Mouse (Mus musculus): ENCODE measurements around the gene Hepacam.

Gene Hepacam

DNA sequence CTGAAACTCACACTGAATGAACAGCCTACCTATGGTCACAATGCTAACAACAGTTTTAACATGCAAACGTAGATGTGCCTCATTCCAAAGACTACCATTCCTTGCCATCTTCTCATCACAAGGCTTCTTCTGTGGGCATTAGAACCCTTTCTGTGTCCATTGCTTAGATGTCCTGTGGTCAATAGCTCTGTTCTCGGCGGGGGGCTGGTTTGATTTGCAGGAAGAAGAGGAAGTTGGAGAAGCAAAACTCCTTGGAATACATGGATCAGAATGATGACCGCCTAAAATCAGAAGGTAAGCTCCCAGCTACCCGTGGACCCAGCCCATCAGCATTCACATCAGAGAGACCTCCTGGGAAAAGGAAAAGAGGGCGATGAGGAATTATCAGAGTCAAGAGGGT, 16.0 kb downstream of the Hepacam start:
- no peak for DNase-seq (ENCODE audit: extremely low read depth, insufficient read length, low spot score)

DNA sequence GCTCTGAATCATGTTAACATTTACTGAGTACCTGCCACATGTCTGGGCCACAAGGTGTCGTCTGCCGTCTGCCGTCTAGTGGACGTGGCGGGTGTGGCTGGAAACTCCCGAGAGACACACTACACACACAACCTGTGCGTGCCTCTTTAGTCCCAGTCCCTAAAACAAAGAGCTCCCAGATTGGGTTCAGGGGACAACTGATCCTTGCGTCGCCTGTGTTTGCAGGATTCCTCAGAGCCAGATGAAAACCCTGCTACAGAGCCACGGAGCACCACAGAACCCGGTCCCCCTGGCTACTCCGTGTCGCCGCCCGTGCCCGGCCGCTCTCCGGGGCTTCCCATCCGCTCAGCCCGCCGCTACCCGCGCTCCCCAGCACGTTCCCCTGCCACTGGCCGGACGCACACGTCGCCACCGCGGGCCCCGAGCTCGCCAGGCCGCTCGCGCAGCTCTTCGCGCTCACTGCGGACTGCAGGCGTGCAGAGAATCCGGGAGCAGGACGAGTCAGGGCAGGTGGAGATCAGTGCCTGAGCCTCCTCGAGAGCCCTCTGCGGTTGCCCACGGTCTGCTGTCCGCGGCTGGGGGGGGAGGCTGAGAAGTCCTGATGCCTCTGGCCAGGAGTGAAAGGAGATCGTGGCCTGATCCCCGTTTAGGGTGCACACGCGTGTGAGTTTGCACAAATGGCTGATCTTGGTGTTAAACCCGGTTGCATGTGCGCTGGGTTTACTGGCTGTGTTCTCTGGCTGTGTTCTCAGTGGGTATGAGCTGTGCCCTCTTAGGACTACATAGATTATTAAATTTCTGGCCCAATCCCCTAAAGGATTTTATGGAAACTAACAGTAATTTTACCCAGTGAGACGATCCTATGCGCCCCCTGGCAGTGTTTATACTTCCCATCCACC, 17.4 kb downstream of the Hepacam start:
- DNase-seq (ENCODE audit: extremely low read depth, insufficient read length, low spot score): no peak

DNA sequence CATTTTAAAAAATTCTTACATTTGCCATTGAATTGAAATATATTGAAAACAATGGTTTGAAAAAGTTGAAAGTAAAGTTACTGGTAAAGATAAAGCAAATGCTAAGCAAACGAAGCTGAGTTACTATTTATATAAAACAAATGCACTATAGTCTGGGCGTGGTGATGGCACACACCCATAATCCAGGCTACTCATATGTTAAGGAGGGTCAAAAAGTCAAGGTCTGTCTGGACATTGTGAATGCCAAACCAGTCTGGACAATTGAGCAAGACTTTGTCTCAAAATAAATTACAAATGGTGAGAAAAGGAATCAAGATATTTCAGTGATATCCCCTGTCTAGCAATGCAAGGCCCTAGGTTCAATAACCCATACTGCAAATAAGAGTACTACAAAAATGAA, 23.7 kb downstream of the Hepacam start:
- DNase-seq (ENCODE audit: extremely low read depth, insufficient read length, low spot score): no peak

DNA sequence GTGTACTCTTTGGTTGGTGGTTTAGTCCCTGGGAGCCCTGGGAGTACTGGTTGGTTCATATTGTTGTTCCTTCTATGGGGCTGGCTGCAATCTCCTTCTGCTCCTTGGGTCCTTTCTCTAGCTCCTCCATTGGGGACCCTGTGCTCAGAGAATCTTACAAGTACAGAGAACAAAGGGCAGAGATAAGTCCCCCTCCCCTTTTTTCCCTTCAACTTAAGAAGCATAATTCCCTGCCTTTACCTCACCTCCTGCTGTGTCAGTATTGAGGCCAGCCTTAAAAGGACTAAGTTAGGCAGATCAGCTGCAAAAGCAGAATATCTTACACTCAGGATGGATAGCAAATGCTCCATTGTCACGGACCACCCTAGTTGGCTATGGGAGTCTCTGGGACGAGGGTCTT, 24.9 kb downstream of the Hepacam start:
- DNase-seq (ENCODE audit: extremely low read depth, insufficient read length, low spot score): no peak

GRCm38 (mm10) chr9:37393482-37394131, 26.5 kb downstream of the Hepacam start:
- no peak for DNase-seq (ENCODE audit: extremely low read depth, insufficient read length, low spot score)

DNA sequence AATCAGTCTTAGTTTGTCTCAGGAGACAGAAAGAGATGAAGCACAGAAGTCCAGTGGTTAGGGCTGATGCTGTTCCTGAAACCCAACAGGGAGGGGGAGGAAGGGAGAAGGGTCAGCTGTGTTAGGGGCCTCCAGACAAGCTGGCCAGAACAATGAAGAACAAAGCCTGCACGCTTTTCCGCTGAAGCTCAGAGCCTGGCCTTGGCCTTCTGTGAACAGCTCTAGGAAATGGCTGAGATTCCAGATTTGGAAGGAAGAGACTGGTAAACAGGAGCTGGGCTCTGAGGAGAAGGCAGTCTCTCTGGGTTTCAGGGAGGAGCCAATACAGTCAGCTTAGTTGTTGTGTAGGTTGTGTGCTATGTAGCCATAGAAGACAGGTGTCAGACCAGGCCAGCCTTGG, 33.4 kb downstream of the Hepacam start:
- DNase-seq (ENCODE audit: extremely low read depth, insufficient read length, low spot score): no peak

DNA sequence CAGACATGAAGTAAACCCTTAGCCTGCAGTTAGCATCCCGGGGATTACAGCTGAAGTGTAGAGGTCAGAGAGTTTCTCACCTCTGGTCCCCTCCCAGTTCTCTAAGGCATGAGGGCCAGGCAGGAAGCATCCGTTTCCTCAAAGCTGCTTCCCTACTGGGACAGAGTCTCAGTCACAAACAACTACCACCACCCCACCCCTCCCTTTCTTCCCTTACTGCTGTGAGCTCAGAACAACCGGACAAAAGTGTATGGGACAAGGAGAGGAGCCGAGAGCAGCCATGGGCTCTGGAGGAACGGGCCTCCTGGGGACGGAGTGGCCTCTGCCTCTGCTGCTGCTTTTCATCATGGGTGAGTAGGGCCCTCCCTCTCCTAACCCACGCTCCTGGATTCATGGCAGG, 34.7 kb downstream of the Hepacam start, which contains the start of gene Robo4:
Robo4 (plus strand) TSS at position 96 of the 400 bp plus-strand sequence.
- no peak for DNase-seq (ENCODE audit: extremely low read depth, insufficient read length, low spot score)

DNA sequence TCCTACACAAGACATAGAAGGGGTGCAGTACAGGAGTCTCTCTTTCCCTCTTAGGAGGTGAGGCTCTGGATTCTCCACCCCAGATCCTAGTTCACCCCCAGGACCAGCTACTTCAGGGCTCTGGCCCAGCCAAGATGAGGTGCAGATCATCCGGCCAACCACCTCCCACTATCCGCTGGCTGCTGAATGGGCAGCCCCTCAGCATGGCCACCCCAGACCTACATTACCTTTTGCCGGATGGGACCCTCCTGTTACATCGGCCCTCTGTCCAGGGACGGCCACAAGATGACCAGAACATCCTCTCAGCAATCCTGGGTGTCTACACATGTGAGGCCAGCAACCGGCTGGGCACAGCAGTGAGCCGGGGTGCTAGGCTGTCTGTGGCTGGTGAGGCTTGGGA, 35.4 kb downstream of the Hepacam start:
- DNase-seq (ENCODE audit: extremely low read depth, insufficient read length, low spot score): no peak

DNA sequence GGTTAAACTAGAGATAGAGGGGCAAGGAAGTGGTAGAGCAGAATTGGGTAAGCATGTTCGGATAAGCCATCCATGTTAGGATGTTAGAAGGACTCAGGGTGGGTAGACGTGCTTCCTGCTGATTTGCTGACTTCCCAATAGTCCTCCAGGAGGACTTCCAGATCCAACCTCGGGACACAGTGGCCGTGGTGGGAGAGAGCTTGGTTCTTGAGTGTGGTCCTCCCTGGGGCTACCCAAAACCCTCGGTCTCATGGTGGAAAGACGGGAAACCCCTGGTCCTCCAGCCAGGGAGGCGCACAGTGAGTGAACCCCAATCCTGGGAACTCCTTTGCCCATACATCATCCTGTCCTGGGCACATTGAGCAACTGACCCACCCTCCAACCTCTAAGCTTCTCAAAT, 35.9 kb downstream of the Hepacam start:
- DNase-seq (ENCODE audit: extremely low read depth, insufficient read length, low spot score): no peak

- no peak for DNase-seq (ENCODE audit: extremely low read depth, insufficient read length, low spot score)
These were observed 39.2 kb downstream of the Hepacam start for GRCm38 (mm10) chr9:37406372-37406771.

- DNase-seq (ENCODE audit: extremely low read depth, insufficient read length, low spot score): no peak
These were observed 40.8 kb downstream of the Hepacam start for GRCm38 (mm10) chr9:37407850-37408502.

DNA sequence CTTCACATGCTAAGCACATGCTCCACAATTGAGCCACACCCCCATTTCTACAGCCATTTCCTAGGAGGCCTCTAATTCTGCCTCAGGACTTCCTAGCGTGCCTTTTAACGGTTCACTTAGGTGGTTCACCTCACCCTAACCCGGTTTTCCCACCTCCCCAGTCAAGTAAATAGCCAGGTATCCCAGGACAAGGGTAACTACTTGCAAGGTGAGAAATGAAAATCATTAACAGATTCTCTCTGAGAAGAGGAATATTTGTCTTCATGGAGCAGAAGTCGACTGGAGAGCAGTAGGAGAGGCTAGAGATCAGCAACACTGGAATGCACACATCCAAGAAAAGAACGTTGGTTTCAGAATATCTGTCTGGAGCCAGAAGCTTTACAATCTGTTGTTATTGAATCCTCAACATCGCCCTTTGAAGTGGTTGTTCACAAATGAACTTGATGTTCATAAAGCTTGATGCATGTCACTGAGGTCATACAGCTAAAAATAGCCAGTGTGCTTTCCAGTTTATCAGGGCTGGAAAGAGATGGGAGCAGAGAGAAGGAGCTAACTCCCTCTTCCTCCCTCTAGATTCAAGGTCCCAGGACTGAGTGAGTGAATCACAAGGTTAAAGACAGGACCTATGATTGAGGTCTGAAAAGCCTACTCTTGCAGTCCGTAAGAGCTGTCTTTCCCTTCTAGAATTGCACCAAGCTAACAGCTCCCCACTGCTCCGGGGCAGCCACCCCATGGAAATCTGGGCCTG, 42.7 kb downstream of the Hepacam start:
- no peak for DNase-seq (ENCODE audit: extremely low read depth, insufficient read length, low spot score)

- no peak for DNase-seq (ENCODE audit: extremely low read depth, insufficient read length, low spot score)
These were observed 45.8 kb downstream of the Hepacam start for GRCm38 (mm10) chr9:37412989-37413388.

DNA sequence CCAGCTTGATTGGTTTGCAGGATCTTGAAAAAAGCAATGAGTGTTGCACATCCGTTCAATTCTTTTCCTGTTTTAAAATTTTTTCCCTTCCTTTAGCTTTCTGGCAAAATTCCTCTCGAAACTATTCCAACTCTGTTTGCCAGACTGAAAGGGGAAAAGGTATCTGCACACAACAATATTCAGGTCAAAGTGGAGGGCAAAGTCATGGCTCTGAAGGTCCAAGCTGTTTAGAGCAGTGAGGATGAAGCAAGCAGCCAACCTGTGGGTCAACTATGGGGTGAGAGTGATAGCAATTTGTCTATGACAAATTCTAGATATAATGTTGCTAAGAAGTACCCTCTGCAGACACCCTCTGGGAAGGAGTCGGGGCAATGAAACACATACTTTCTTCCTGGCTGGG, 47.5 kb downstream of the Hepacam start:
- DNase-seq (ENCODE audit: extremely low read depth, insufficient read length, low spot score): no peak

- no peak for DNase-seq (ENCODE audit: extremely low read depth, insufficient read length, low spot score)
These were observed 51.6 kb downstream of the Hepacam start for GRCm38 (mm10) chr9:37418791-37419190.

DNA sequence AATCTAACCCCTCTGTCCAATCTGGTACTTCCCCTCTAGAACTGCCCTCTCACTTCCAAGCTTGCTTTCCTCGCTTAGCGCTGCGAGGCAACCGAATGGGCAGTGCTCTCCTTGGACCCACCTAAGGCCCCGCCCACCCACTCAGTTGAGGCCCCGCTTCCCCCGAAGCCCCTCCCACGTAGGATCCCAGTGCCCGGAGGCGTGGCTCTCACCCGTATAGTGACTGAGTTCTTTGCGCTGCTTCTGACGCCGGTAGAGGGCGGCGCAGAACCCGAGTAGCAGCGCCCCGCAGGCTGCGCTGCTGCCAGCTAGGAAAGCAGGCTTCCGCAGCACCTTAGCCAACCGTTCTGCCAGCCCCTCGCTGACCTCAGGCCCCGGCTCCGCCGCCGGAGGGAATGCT, 53.5 kb downstream of the Hepacam start:
- no peak for DNase-seq (ENCODE audit: extremely low read depth, insufficient read length, low spot score)

DNA sequence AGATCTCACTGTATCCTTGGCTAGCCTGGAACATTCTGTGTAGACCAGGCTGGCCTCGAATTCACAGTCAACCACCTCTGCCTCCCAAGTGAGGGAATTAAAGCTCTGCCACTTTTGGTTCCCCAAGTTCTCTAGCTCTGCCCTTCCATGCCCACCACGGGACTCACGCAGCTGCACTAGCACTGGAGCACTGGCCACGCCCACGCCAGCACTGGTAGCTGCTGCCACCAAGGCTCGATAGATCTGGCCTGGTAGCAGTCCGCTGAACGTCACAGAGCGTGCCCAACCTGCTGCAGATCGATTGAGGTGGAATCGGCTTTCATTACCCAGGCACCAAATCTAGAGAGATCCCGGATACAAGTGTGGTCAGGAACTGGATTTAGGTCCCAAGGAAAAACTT, 54.1 kb downstream of the Hepacam start:
- no peak for DNase-seq (ENCODE audit: extremely low read depth, insufficient read length, low spot score)

GRCm38 (mm10) chr9:37429326-37429725, 62.2 kb downstream of the Hepacam start:
- no peak for DNase-seq (ENCODE audit: extremely low read depth, insufficient read length, low spot score)

DNA sequence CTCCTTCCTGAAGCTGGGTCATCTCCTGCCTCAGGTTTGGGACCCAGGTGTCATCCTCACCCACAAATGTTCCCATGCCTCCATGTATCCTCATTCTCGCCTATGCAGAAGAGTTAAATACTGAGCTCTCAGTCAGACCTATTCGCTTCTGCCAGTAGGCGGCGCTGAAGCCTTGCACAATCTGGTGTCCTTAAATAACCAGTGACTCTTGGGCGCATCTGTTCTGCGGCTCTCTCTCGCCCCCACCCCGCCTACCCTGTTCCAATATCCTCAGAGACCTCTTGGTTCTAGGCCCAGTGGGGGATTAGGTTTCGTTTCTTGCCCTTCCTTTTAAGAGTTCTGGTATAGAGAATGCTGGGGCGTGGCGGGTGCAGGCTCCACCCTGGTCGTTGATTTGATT, 63.4 kb downstream of the Hepacam start:
- DNase-seq (ENCODE audit: extremely low read depth, insufficient read length, low spot score): peak; percentile 37

- DNase-seq (ENCODE audit: extremely low read depth, insufficient read length, low spot score): no peak
These were observed 65.0 kb downstream of the Hepacam start for GRCm38 (mm10) chr9:37432026-37432666.
